Mouse (Mus musculus): ENCODE data around the gene Robo3. TPM values are rescaled to one million over a fixed set of nuclear protein-coding genes. Genes with fewer than 3 reads are reported as not detected.

Gene Robo3
- 0.05 and 0.06 TPM in 2 replicates for polyA plus RNA-seq (2015; fragmentation: Nextera tagmentation; extraction: Ambion mirVana)

DNA sequence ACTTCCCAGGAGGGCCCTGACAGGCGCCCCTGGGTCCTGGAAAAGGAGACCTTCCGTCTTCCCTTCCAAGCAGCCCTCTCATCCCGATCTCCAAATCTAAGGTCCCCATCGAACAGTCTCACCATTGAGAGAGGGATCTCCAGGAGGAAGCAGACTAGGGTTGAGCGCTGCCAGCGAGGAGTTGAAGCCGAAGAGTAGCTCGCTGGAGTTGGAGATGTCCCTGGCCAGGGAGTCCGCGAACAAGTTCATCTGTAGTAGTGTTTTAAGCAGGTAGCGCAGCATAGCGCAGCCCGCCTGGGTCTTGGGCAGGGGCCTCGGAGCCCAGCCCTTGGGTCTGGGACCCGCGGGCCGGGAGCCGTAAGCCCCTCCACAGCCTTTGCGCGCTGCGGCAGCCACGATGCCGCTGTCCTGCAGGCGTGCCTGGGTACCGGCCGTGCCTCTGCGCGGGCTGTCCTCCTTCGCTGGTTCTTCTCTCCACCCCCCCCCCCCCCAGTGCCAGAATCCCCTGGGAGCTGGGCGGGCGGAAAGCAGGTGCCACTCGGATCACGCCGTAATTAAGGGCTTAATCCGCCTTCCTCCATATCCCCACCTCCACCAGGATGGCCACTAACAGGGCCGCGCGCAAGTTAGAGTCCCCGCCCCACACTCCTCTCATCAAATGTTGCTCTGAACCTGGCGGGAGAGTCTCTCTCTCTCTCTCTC is at the start of gene Robo3:
TSS of gene Robo3 (minus strand) at position 527 of the 702 bp plus-strand sequence.
- Histone ChIP-seq H3K9ac (replicated peaks) (no peak within 1 kb of the TSS), H3K9me3 (ENCODE audit: low read length) (no peaks in the 10 kb centered on the region), H3K27me3 (ENCODE audit: insufficient read depth, low read length) (peaks cover 61% of the 10 kb centered on the region), H3K27ac (ENCODE audit: low read depth) (no peak within 1 kb of the TSS), H3K4me3 (ENCODE audit: low read depth, low read length) (peak within 1 kb of the TSS; percentile 20), H3K36me3 (replicated peaks; ENCODE audit: insufficient read depth, low read length) (no peaks in the 10 kb centered on the region), H3K4me1 (ENCODE audit: insufficient read depth) (no peaks in the 10 kb centered on the region; the same call in 1 of the 2 replicates), H3K4me2 (ENCODE audit: low read depth, low read length) (0 out of 2 replicates have a peak within 1 kb of the TSS, but pooled peaks have one; percentile 4)
- no peak for TF ChIP-seq EP300 (IDR thresholded peaks at IDR 0.05; ENCODE audit: low read depth)
- no peak for TF ChIP-seq CTCF (IDR thresholded peaks at IDR 0.05; ENCODE audit: low read depth)
- DNase-seq (no peak), ATAC-seq (no peak)
- WGBS (ENCODE audit: insufficient replicate concordance): 5% methylated on average over 36 of the region's 40 CpGs

DNA sequence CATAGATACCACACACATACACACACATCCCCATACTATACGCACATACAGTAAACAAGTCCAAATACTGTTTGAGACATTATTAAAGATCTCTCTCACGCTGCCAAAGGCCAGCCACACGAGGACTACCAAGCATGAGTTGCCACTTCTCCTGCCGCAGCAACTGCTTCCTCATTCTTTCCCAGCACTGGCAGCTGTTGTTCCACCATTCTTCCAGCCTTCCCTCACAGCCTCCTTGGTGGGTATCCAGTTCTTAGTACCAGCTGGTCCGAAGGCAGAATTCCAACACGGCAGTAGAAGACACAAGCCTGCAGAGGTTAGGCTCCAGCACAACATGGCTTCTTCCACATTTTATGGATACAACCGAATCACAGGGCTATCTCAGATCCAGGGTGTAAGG is 41.9 kb upstream of the Robo3 start:
- H3K4me1 ChIP-seq (ENCODE audit: insufficient read depth): no peaks in the 10 kb centered on the region
- no peaks in the 10 kb centered on the region for H3K36me3 ChIP-seq (replicated peaks; ENCODE audit: insufficient read depth, low read length)
- no peak overlapping the region for H3K9ac ChIP-seq (replicated peaks)
- ATAC-seq (no peak), DNase-seq (no peak)
- WGBS (ENCODE audit: insufficient replicate concordance): 69% methylated on average over 7 of the region's 7 CpGs
- H3K4me2 ChIP-seq (ENCODE audit: low read depth, low read length): no peak overlapping the region
- H3K4me3 ChIP-seq (ENCODE audit: low read depth, low read length): no peak overlapping the region
- H3K27ac ChIP-seq (ENCODE audit: low read depth): no peak overlapping the region
- TF ChIP-seq EP300 (IDR thresholded peaks at IDR 0.05; ENCODE audit: low read depth) (no peak), CTCF (IDR thresholded peaks at IDR 0.05; ENCODE audit: low read depth) (no peak)
- H3K9me3 ChIP-seq (ENCODE audit: low read length): no peaks in the 10 kb centered on the region
- no peaks in the 10 kb centered on the region for H3K27me3 ChIP-seq (ENCODE audit: insufficient read depth, low read length)

DNA sequence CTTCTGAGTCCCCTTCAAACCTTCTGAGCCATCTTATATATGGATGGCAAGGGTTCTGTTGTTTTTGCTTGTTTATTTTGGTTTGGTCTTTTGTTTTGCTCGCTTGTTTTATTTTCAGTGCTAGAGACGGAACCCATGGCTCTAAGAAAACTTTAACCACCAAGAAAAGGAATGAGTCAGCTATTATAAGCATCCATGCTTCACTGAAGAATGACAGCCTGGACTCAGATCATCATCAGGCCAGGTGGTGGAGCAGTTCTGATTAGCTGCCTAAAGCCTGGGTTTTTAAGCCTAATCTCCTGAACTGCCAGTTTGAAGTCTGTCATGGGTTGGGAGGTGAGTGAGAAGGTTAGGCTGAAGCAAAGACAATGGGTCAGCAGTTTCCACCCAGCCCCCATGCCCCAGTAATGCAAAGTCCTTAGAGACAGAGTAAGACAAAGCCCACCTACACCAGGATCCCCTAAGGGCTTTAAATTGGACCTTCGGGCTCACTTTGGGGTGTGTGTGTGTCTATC is 40.6 kb upstream of the Robo3 start:
- DNase-seq (no peak), ATAC-seq (no peak)
- TF ChIP-seq CTCF (IDR thresholded peaks at IDR 0.05; ENCODE audit: low read depth): no peak
- TF ChIP-seq EP300 (IDR thresholded peaks at IDR 0.05; ENCODE audit: low read depth): no peak
- WGBS (ENCODE audit: insufficient replicate concordance): 72% methylated on average over 3 of the region's 3 CpGs
- Histone ChIP-seq H3K36me3 (replicated peaks; ENCODE audit: insufficient read depth, low read length) (no peaks in the 10 kb centered on the region), H3K4me3 (ENCODE audit: low read depth, low read length) (no peak overlapping the region), H3K4me1 (ENCODE audit: insufficient read depth) (no peaks in the 10 kb centered on the region), H3K9ac (replicated peaks) (no peak overlapping the region), H3K9me3 (ENCODE audit: low read length) (no peaks in the 10 kb centered on the region), H3K27ac (ENCODE audit: low read depth) (no peak overlapping the region), H3K4me2 (ENCODE audit: low read depth, low read length) (no peak overlapping the region), H3K27me3 (ENCODE audit: insufficient read depth, low read length) (no peaks in the 10 kb centered on the region)

DNA sequence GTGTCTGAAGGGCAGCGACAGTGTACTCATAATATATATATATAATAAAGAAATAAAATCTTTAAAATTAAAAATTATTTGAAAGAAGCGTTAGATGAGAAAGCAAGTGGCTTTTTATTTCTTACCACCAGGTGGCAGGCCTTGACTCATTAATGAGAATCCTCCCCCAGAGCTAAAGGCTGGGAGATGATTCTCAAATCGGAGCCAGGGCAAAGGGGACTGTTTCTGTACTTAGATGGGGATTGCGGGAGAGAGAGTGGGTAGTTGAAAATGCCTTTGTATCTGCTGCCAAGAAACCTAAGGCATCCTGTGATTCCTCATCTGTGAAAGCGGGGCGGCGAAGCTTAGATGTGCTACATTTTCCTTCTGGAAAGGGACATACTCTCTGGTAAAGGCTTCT is 29.7 kb upstream of the Robo3 start:
- 17% methylated on average over 7 of the region's 7 CpGs for WGBS (ENCODE audit: insufficient replicate concordance)
- ATAC-seq (no peak), DNase-seq (peak; percentile 26)
- Histone ChIP-seq H3K27ac (ENCODE audit: low read depth) (no peak overlapping the region), H3K27me3 (ENCODE audit: insufficient read depth, low read length) (peaks cover 49% of the 10 kb centered on the region), H3K4me3 (ENCODE audit: low read depth, low read length) (no peak overlapping the region), H3K4me2 (ENCODE audit: low read depth, low read length) (no peak overlapping the region), H3K36me3 (replicated peaks; ENCODE audit: insufficient read depth, low read length) (no peaks in the 10 kb centered on the region), H3K9me3 (ENCODE audit: low read length) (no peaks in the 10 kb centered on the region), H3K4me1 (ENCODE audit: insufficient read depth) (peaks cover 7% of the 10 kb centered on the region), H3K9ac (replicated peaks) (no peak overlapping the region)
- TF ChIP-seq CTCF (IDR thresholded peaks at IDR 0.05; ENCODE audit: low read depth): peak; percentile 68
- TF ChIP-seq EP300 (IDR thresholded peaks at IDR 0.05; ENCODE audit: low read depth): no peak

DNA sequence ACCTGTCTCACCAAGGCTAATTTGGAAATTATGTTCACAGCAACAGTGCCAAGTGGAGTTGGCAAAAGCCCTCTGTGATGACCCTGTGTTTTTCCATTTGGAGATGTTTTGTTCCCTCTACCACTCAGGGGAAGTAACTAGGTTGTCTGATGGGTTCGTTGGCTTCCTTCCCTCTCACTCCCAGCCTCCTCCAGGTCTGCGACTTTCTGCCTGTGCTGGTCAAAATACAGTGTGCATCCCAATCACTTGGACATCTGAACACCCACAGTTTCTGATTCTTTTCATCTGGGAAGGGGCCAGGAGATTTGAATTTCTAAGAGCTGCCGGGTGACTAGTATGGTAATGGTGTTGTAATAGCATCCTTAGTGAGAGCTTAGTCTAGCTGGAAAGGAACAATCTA is 28.5 kb upstream of the Robo3 start:
- 16% methylated on average over 3 of the region's 3 CpGs for WGBS (ENCODE audit: insufficient replicate concordance)
- Histone ChIP-seq H3K27me3 (ENCODE audit: insufficient read depth, low read length) (peaks cover 61% of the 10 kb centered on the region), H3K36me3 (replicated peaks; ENCODE audit: insufficient read depth, low read length) (no peaks in the 10 kb centered on the region), H3K4me3 (ENCODE audit: low read depth, low read length) (no peak overlapping the region), H3K4me2 (ENCODE audit: low read depth, low read length) (no peak overlapping the region), H3K9me3 (ENCODE audit: low read length) (no peaks in the 10 kb centered on the region), H3K27ac (ENCODE audit: low read depth) (no peak overlapping the region), H3K4me1 (ENCODE audit: insufficient read depth) (peaks cover 7% of the 10 kb centered on the region), H3K9ac (replicated peaks) (no peak overlapping the region)
- ATAC-seq (no peak), DNase-seq (no peak)
- TF ChIP-seq EP300 (IDR thresholded peaks at IDR 0.05; ENCODE audit: low read depth): no peak
- no peak for TF ChIP-seq CTCF (IDR thresholded peaks at IDR 0.05; ENCODE audit: low read depth)

DNA sequence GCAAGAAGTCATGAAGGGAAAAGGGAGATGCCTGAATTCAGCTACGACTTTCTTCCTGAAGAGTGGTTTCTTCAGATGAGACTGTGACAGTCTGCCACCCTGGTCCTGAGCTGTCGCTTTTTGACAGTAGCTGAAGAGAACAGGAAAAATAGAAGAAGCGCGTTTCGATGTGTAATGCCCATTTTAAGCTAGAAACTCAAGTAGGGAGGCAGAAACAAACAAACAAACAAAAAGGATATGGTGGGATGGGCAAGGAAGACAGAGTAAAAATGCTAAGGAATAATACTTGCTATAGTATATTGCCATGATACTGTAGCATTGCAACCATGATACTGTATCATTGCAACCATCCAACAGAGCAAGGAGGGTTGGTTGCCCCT is 27.9 kb upstream of the Robo3 start:
- no peak overlapping the region for H3K4me3 ChIP-seq (ENCODE audit: low read depth, low read length)
- peak overlapping the region; percentile 62 for H3K4me2 ChIP-seq (ENCODE audit: low read depth, low read length)
- 13% methylated on average over 5 of the region's 5 CpGs for WGBS (ENCODE audit: insufficient replicate concordance)
- ATAC-seq (no peak), DNase-seq (no peak)
- TF ChIP-seq CTCF (IDR thresholded peaks at IDR 0.05; ENCODE audit: low read depth): no peak
- no peak for TF ChIP-seq EP300 (IDR thresholded peaks at IDR 0.05; ENCODE audit: low read depth)
- no peaks in the 10 kb centered on the region for H3K9me3 ChIP-seq (ENCODE audit: low read length)
- peaks cover 68% of the 10 kb centered on the region for H3K27me3 ChIP-seq (ENCODE audit: insufficient read depth, low read length)
- no peaks in the 10 kb centered on the region for H3K36me3 ChIP-seq (replicated peaks; ENCODE audit: insufficient read depth, low read length)
- peaks cover 7% of the 10 kb centered on the region for H3K4me1 ChIP-seq (ENCODE audit: insufficient read depth)
- H3K27ac ChIP-seq (ENCODE audit: low read depth): no peak overlapping the region
- H3K9ac ChIP-seq (replicated peaks): no peak overlapping the region
